Mouse (Mus musculus): ENCODE measurements at regions not wholly inside any gene's neighbourhood (a gene's known extent, or its start where the extent isn't known, plus 50 kb on each side); places are given as distances from the start of the nearest gene placed in this dataset.
"Not testable (repeated sequence)": the region's sequence is repeated elsewhere in the genome, so short reads cannot be mapped to it uniquely, and the experiment has no call there.

- in situ Hi-C loops (cut with MboI; ENCODE audit: low pct_unique_long_range_greater_than_20kb in 1 of 2, low sequenced_read_pairs in 2 of 2, unreplicated experiment in 1 of 2) = no loop called here
Measured at GRCm38 (mm10) chr4:8084954-8085639, 153.7 kb downstream of the Car8 start.

GRCm38 (mm10) chr4:8079349-8079748 is 159.5 kb downstream of the Car8 start:
- in situ Hi-C loops (cut with MboI; ENCODE audit: low pct_unique_long_range_greater_than_20kb in 1 of 2, low sequenced_read_pairs in 2 of 2, unreplicated experiment in 1 of 2) = no loop called here

DNA sequence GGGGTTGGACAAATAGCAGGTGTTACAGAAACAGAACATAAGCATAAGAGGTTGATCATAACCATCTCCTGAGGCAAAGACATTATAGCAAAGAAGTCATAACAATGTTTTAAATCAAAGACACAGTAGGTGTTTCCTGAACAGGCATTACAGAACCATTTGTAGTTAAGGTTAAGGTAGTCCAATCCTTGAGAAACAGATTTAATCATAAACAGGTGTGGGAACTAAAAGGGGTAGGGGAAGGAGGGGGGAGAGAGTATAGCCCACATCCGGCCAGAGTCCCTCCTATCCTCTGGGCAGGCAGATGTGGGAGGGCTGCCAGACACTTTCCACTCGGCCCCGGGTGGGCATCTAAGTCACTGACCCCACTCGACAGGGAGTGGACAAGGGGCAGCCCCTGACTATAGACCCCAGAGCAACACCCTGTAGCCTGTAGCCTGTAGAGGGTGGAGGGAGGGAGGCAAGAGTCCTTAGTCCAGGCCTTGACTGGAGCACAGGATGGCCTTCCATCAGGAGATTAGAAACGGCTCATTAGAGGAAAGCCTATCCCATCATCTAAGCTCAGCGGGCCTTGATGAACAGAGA is 165.8 kb downstream of the Car8 start:
- in situ Hi-C loops (cut with MboI; ENCODE audit: low pct_unique_long_range_greater_than_20kb in 1 of 2, low sequenced_read_pairs in 2 of 2, unreplicated experiment in 1 of 2) = no loop called here

DNA sequence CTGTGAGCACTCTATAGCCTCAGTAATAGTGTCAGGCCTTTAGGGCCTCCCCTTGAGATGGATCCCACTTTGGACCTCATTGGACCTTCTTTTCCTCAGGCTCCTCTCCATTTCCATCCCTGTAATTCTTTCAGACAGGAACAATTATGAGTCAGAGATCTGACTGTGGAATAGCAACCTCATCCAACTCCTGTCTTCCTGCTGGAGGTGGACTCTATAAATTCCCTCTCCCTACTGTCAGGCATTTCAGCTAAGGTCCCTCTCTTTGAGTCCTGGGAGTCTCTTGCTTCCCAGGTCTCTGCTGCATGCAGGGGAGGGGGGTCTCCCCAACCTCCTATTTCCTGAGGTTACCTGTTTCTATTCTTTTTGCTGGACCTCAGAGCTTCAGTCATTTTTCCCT is 168.1 kb downstream of the Car8 start:
- in situ Hi-C loops (cut with MboI; ENCODE audit: low pct_unique_long_range_greater_than_20kb in 1 of 2, low sequenced_read_pairs in 2 of 2, unreplicated experiment in 1 of 2) = not testable (repeated sequence)

GRCm38 (mm10) chr4:8068086-8068485 is 170.8 kb downstream of the Car8 start:
- in situ Hi-C loops (cut with MboI; ENCODE audit: low pct_unique_long_range_greater_than_20kb in 1 of 2, low sequenced_read_pairs in 2 of 2, unreplicated experiment in 1 of 2) = no loop called here

DNA sequence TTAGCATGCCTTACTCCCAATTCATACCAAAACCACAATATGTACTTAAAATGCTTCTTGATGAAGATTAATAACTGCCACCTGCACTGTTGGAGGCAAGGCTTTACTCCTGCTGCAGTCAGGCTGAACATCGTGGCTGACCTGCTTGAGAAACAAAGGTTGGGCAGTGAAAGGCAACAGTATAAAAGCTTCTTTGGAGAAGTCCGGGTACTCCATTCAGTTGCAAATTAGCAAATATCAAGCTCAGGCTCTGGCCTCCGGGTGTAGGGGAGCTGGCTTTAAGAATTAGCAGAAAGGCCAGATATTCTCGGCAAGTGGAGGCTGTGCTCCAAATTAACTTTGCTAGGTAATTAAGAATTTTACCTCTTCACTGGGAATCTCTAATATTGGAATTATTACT is 197.1 kb downstream of the Car8 start:
- in situ Hi-C loops (cut with MboI; ENCODE audit: low pct_unique_long_range_greater_than_20kb in 1 of 2, low sequenced_read_pairs in 2 of 2, unreplicated experiment in 1 of 2) = no loop called here

DNA sequence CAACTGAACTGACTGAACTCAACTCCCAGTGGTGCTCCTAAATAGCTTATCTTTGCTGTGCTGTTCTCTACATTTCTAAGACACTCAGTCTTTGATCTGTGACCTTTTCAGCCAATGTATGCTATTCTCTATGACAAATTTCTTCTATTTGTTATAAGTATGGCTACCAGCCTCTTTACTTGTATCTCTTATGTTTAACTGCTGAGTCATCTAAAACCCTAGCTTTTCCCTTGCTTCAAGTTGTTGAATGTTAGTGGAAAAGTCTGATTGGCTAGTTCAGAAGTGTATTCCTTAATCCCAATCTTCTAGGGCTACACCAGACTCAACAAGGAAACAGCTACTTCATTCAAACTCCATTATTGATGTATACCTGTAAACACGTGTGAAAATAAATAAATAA is 201.0 kb downstream of the Car8 start:
- in situ Hi-C loops (cut with MboI; ENCODE audit: low pct_unique_long_range_greater_than_20kb in 1 of 2, low sequenced_read_pairs in 2 of 2, unreplicated experiment in 1 of 2) = no loop called here

DNA sequence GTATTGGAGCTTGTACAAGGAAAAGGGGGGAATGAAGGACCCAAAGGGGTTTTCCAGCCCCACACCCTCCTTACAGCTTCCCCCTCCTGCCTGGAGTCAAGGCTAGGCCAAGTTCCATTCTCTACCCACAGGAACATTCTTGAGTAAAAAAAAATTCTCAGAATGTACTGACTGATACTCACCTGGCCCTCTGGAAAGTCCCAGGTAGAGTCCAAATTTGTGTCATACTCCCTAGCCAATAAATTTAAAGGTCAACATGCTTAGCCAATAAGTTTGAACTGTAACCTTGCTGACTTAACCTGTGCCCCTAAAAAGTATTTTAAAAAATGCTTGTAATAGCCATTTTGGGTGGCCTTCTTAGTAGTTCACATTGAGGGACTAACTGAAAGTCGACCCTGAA is 205.4 kb downstream of the Car8 start:
- in situ Hi-C loops (cut with MboI; ENCODE audit: low pct_unique_long_range_greater_than_20kb in 1 of 2, low sequenced_read_pairs in 2 of 2, unreplicated experiment in 1 of 2) = not testable (repeated sequence)

GRCm38 (mm10) chr4:8005155-8005554 is 233.7 kb downstream of the Car8 start:
- in situ Hi-C loops (cut with MboI; ENCODE audit: low pct_unique_long_range_greater_than_20kb in 1 of 2, low sequenced_read_pairs in 2 of 2, unreplicated experiment in 1 of 2) = no loop called here

DNA sequence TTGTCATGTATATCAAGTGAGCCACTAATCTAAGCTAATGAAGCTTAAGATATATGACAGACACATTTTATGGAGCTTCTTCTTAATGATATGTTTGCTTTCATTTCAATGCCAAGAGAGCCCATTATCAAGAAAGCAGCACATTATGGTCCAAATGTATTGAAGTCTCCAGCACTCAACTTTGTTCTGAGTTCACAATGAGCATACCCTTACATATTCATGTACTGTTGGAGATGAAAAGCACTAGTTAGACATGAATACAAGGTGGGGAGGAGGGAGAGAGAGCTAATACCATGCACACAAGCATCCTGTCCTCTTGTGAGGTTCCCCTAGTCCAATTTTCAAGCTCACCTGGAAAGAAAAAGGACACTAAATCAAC is 241.3 kb downstream of the Car8 start:
- in situ Hi-C loops (cut with MboI; ENCODE audit: low pct_unique_long_range_greater_than_20kb in 1 of 2, low sequenced_read_pairs in 2 of 2, unreplicated experiment in 1 of 2) = loop anchor here in 1 of 2 experiments (25.0 kb wide), 1 partner anchor 365 kb away; no protein-coding TSS in a partner anchor

GRCm38 (mm10) chr4:7996923-7997574 is 241.8 kb downstream of the Car8 start:
- in situ Hi-C loops (cut with MboI; ENCODE audit: low pct_unique_long_range_greater_than_20kb in 1 of 2, low sequenced_read_pairs in 2 of 2, unreplicated experiment in 1 of 2) = loop anchor here in 1 of 2 experiments (25.0 kb wide), 1 partner anchor 365 kb away; no protein-coding TSS in a partner anchor

GRCm38 (mm10) chr4:7992944-7993343 is 245.9 kb downstream of the Car8 start:
- in situ Hi-C loops (cut with MboI; ENCODE audit: low pct_unique_long_range_greater_than_20kb in 1 of 2, low sequenced_read_pairs in 2 of 2, unreplicated experiment in 1 of 2) = loop anchor here in 1 of 2 experiments (25.0 kb wide), 1 partner anchor 369 kb away; no protein-coding TSS in a partner anchor

DNA sequence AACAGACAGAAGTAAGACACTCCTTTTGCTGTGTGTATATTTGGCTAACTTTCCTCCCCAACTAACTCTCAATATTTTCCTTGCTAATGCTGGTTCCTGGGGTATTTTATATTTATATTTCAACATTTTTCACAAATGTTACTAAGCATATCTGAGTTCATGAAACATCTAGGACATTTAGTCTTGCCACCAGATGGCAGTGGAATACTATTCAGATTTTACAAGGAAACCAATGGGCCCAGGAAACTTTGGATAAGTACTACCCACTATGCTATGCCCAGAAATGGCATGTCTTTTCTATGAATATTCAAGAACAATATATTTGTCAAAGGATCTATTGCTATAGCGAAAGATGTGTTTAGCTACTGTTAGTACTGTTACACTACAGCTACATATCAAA is 251.1 kb downstream of the Car8 start:
- in situ Hi-C loops (cut with MboI; ENCODE audit: low pct_unique_long_range_greater_than_20kb in 1 of 2, low sequenced_read_pairs in 2 of 2, unreplicated experiment in 1 of 2) = loop anchor here (5.0 to 25.0 kb wide), 2 partner anchors 375 to 380 kb away; no protein-coding TSS in a partner anchor

- in situ Hi-C loops (cut with MboI; ENCODE audit: low pct_unique_long_range_greater_than_20kb in 1 of 2, low sequenced_read_pairs in 2 of 2, unreplicated experiment in 1 of 2) = loop anchor here (5.0 to 25.0 kb wide), 2 partner anchors 375 to 380 kb away; no protein-coding TSS in a partner anchor
Measured at GRCm38 (mm10) chr4:7987346-7987745, 251.5 kb downstream of the Car8 start.

DNA sequence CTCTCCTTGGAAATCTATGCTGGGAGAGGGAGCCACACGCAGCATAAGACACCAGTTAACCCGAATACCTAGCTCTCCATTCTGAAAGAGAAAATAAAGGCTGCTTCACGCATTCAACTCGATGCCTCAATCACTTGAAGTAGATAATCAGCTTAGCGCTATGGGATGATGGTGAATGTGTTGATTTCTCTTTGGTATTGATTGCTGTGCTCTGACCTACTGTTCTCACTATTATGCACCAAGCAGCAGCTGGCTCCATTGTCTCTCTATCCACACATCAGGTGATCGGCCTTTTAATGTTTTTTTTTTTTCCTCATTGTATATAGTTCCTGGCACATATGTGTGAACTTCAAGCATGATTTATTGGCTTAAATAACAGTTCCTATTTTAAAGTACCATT is 254.0 kb downstream of the Car8 start:
- in situ Hi-C loops (cut with MboI; ENCODE audit: low pct_unique_long_range_greater_than_20kb in 1 of 2, low sequenced_read_pairs in 2 of 2, unreplicated experiment in 1 of 2) = loop anchor here (5.0 to 25.0 kb wide), 2 partner anchors 377 to 382 kb away; no protein-coding TSS in a partner anchor

GRCm38 (mm10) chr4:7979772-7980351 is 259.0 kb downstream of the Car8 start:
- in situ Hi-C loops (cut with MboI; ENCODE audit: low pct_unique_long_range_greater_than_20kb in 1 of 2, low sequenced_read_pairs in 2 of 2, unreplicated experiment in 1 of 2) = loop anchor here in 1 of 2 experiments (25.0 kb wide), 1 partner anchor 382 kb away; no protein-coding TSS in a partner anchor

GRCm38 (mm10) chr4:7977661-7978444 is 261.0 kb downstream of the Car8 start:
- in situ Hi-C loops (cut with MboI; ENCODE audit: low pct_unique_long_range_greater_than_20kb in 1 of 2, low sequenced_read_pairs in 2 of 2, unreplicated experiment in 1 of 2) = loop anchor here in 1 of 2 experiments (25.0 kb wide), 1 partner anchor 384 kb away; no protein-coding TSS in a partner anchor

GRCm38 (mm10) chr4:7970272-7970671 is 268.6 kb downstream of the Car8 start:
- in situ Hi-C loops (cut with MboI; ENCODE audit: low pct_unique_long_range_greater_than_20kb in 1 of 2, low sequenced_read_pairs in 2 of 2, unreplicated experiment in 1 of 2) = no loop called here
